Mouse (Mus musculus) lung, embryonic 15.5 days (tissue): ENCODE measurements around the gene Mrgprd. TPM values are rescaled to one million over a fixed set of nuclear protein-coding genes. Genes with fewer than 3 reads are reported as not detected.

ENCODE experiments used
- ATAC-seq: fragments of 200-750 bp; cut with Nextera tagmentation; 2 replicates; pipeline ENCODE4 v1.8.0; 2017; ENCODE audit warnings: moderate number of reproducible peaks, borderline replicate concordance; ENCODE audit not compliant: low FRiP score, low TSS enrichment; ENCODE audit errors: extremely low read depth
- H3K27ac ChIP-seq: fragments of 300-500 bp; sonication (generic); 2 replicates; pipeline ENCODE4 v1.5.1; 2015; ENCODE audit warnings: moderate library complexity, mild to moderate bottlenecking, inconsistent platforms
- H3K27me3 ChIP-seq: fragments of 300-500 bp; sonication (generic); 2 replicates; pipeline ENCODE4 v1.6.1; 2015; ENCODE audit warnings: inconsistent platforms
- H3K36me3 ChIP-seq: fragments of 300-500 bp; sonication (generic); 2 replicates; pipeline ENCODE4 v1.6.1; 2015; ENCODE audit warnings: inconsistent platforms
- H3K4me1 ChIP-seq: fragments of 300-500 bp; sonication (generic); 2 replicates; pipeline ENCODE4 v1.6.1; 2015; ENCODE audit warnings: inconsistent platforms
- H3K4me2 ChIP-seq: fragments of 300-500 bp; sonication (generic); 2 replicates; pipeline ENCODE4 v1.6.1; 2015; ENCODE audit warnings: inconsistent platforms, mild to moderate bottlenecking, moderate library complexity
- H3K4me3 ChIP-seq: fragments of 300-500 bp; sonication (generic); 2 replicates; pipeline ENCODE4 v1.5.1; 2015; ENCODE audit warnings: mild to moderate bottlenecking, inconsistent platforms
- H3K9ac ChIP-seq: fragments of 300-500 bp; sonication (generic); 2 replicates; pipeline ENCODE4 v1.6.1; 2015; ENCODE audit warnings: inconsistent platforms
- H3K9me3 ChIP-seq: fragments of 300-500 bp; sonication (generic); 2 replicates; pipeline ENCODE4 v1.6.1; 2016; ENCODE audit warnings: inconsistent platforms
- WGBS: fragments of 180-500 bp; shearing (Covaris S2); methylation state at CpG from one replicate; pipeline ENCODE4 v1.1.7; 2015; 5-methylcytosine and 5-hydroxymethylcytosine counted together
- polyA plus RNA-seq: library from polyadenylated mRNA; unstranded; fragments of >200 nt; fragmentation: Nextera tagmentation; extraction: Ambion mirVana; gene quantifications from 2 replicates; pipeline ENCODE4 v1.2.1, GENCODE M21; 2015

The Mrgprd gene
- polyA plus RNA-seq: not detected in 2 replicates

DNA sequence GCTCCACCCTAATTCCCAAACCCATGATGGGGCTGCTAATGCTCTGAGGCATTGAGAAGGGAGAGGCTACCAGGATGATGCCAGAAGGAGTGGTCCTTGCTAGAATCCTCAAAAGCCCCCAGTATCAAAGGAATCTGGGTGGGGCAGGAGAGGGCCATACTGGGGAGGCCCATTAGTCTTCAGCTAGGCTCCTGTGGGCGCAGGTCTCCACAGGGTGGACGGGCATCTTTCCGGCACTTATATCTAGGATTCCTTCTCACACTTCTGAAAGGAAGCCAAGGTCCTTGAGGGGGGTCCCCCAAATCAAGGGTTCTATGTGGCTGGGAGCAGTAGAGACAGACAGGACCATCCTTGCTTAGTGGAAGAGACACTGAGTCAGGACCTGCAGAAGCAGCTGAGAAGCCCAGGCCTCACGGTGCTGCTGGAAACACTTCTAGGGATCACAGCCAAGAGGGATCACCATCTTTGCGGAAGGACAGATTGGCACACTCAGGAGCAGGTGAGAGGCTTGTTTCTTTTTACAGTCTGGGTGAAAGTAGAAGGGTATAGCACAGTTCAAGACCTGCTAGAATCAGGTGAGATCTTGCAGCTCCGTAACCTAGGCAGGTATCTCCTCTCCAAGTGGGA is at the start of gene Mrgprd:
Mrgprd (plus strand) TSS at position 51 of the 627 bp plus-strand sequence.
- H3K4me2 ChIP-seq: no peak within 1 kb of the TSS
- H3K4me3 ChIP-seq: no peak within 1 kb of the TSS
- no peak for ATAC-seq
- no peak within 1 kb of the TSS for H3K9ac ChIP-seq
- H3K36me3 ChIP-seq: no peaks in the 10 kb centered on the region
- WGBS: 89% methylated on average over 6 of the region's 6 CpGs
- no peak within 1 kb of the TSS for H3K27ac ChIP-seq
- no peaks in the 10 kb centered on the region for H3K27me3 ChIP-seq
- H3K4me1 ChIP-seq: no peaks in the 10 kb centered on the region; the same call in 1 of the 2 replicates
- H3K9me3 ChIP-seq: no peaks in the 10 kb centered on the region

DNA sequence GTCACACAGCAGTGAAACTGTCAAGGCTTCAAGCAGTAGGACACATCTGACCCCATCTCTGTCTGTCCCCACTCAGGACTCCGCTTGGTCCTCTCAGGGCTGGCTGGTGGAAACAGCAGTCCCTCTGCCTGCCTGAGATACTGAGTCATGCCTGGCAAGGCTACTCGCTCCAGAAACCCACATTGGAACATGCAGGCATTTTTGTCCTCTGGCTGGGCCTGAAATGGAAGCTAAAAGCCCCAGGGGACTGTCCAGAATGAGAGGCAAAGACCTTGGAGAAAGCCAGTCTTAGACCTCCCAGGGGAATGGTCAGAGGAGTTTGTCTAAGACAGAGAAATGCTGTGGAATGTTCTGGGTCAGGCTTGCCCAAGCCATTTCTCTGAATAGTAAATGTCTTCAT is 48.6 kb upstream of the Mrgprd start:
- H3K4me2 ChIP-seq: no peak overlapping the region
- H3K4me1 ChIP-seq: no peaks in the 10 kb centered on the region
- no peak for ATAC-seq
- no peaks in the 10 kb centered on the region for H3K9me3 ChIP-seq
- H3K36me3 ChIP-seq: peaks cover 28% of the 10 kb centered on the region
- H3K27ac ChIP-seq: no peak overlapping the region
- H3K27me3 ChIP-seq: no peaks in the 10 kb centered on the region
- WGBS: 91% methylated on average over 2 of the region's 2 CpGs
- no peak overlapping the region for H3K4me3 ChIP-seq
- no peak overlapping the region for H3K9ac ChIP-seq

DNA sequence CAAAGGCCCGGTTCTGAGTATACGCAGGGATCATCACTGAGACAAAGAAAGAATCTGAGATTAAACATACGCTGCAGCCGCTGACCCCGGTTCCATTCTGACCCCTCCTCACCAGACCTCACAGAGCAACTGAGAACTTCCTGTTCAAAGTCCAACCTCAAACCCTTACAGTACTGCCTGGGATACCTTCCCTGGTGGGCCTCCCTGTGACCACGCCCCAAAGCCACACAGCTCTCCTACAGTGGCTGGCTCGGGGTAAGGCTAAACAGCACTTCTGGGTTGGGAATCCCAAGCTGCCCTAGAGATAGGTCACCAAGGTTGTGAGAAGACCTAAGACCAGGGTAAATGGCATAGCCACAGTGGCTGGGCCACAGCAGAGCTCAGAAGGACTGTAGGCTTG is 45.7 kb upstream of the Mrgprd start:
- H3K36me3 ChIP-seq: peaks cover 50% of the 10 kb centered on the region
- WGBS: 88% methylated on average over 7 of the region's 7 CpGs
- no peaks in the 10 kb centered on the region for H3K9me3 ChIP-seq

DNA sequence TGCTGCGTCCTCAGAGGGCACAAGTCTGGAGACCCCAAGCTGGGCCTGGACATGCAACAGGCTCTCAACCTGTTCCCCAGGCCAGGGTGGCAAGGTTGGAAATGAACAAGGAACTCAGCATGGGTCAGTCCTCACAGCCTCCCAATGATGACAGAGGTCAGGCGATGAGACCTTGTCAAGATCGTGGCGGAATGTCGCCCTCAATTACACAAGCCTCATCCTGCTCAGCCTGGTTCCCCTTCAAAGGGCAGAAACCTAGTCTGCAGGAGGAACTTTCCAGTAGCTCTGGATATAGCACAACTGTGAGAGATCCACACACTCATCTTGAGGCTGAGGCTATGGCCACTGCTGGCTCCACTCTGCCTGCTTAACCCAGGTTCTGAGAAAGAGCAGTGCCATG is 43.7 kb upstream of the Mrgprd start:
- H3K27me3 ChIP-seq: no peaks in the 10 kb centered on the region
- no peak overlapping the region for H3K4me2 ChIP-seq
- H3K9me3 ChIP-seq: no peaks in the 10 kb centered on the region
- no peak overlapping the region for H3K9ac ChIP-seq
- H3K27ac ChIP-seq: no peak overlapping the region
- no peaks in the 10 kb centered on the region for H3K4me1 ChIP-seq
- ATAC-seq: no peak
- WGBS: 89% methylated on average over 5 of the region's 5 CpGs
- H3K4me3 ChIP-seq: no peak overlapping the region
- peaks cover 64% of the 10 kb centered on the region for H3K36me3 ChIP-seq

More for the DNA sequence above, 45.7 kb upstream of the Mrgprd start:
- H3K9ac ChIP-seq: no peak overlapping the region
- no peaks in the 10 kb centered on the region for H3K27me3 ChIP-seq
- no peaks in the 10 kb centered on the region for H3K4me1 ChIP-seq
- no peak overlapping the region for H3K27ac ChIP-seq
- H3K4me2 ChIP-seq: no peak overlapping the region
- H3K4me3 ChIP-seq: no peak overlapping the region
- no peak for ATAC-seq

DNA sequence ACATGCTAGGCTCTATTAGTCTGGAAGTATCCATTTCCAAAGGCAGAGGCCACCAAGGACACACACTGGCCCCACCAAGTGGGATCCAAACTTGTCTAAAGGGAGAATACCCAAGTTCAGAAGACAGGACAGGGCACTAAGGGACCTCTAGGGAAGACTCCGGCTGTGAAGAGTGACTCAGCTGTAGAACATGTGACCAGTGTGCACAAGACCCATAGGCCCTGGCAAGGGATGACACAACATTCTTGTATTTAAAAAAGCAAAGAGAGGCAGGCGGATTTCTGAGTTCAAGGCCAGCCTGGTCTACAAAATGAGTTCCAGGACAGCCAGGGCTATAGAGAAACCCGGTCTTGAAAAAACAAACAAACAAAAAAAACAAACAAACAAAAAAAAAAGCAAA is 39.1 kb upstream of the Mrgprd start:
- H3K4me2 ChIP-seq: no peak overlapping the region
- peaks cover 55% of the 10 kb centered on the region for H3K36me3 ChIP-seq
- H3K9ac ChIP-seq: no peak overlapping the region
- no peak overlapping the region for H3K27ac ChIP-seq
- no peaks in the 10 kb centered on the region for H3K4me1 ChIP-seq
- H3K4me3 ChIP-seq: no peak overlapping the region
- WGBS: 80% methylated on average over 3 of the region's 3 CpGs
- no peaks in the 10 kb centered on the region for H3K9me3 ChIP-seq
- no peak for ATAC-seq
- no peaks in the 10 kb centered on the region for H3K27me3 ChIP-seq

DNA sequence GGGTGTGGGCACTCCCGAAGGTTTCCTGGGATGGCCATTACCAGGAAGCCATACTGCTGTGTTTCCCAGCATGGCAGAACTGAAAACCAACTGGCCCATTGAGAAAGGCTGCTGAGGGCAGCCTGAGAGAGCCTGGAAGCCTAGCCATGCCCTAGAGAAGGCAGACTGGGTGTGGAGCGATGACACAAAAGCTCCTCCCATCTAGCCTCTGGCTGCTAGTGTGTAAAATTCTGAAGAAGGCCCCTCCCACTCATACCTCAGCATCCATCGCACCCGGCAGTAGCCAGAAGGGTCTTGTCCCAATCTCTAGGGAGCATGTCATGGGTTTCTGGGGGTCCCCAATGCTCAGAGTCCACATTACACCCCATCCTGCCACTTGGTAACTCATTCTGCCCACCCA is 33.2 kb upstream of the Mrgprd start:
- Histone ChIP-seq H3K27me3 (no peaks in the 10 kb centered on the region), H3K4me3 (no peak overlapping the region), H3K4me1 (peaks cover 25% of the 10 kb centered on the region), H3K9me3 (no peaks in the 10 kb centered on the region), H3K4me2 (no peak overlapping the region), H3K36me3 (peaks cover 19% of the 10 kb centered on the region; the same call in 1 of the 2 replicates), H3K27ac (no peak overlapping the region), H3K9ac (no peak overlapping the region)
- WGBS: 71% methylated on average over 4 of the region's 4 CpGs
- no peak for ATAC-seq

DNA sequence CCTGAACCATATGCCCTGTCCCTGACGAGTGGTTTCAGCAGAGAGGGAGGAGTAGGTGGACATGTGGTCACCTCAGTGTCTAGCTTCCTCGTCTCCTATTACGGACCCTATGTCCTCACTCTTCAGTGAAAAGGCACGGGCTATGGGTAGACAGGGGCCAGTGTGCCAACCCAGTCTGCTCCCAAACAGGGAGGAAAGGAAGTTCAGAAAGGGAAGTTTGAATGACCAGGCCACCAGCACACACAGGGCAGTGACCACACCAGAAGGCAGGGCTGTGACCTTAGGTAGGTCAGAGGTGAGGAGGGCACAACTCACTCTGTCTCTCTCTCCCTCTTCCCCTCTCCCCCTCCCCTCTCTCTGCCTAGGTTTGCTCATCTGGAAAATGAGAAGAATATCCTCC is 31.6 kb upstream of the Mrgprd start:
- peak overlapping the region; percentile 52 for H3K4me3 ChIP-seq
- 53% methylated on average over 4 of the region's 4 CpGs for WGBS
- no peak for ATAC-seq
- peaks cover 19% of the 10 kb centered on the region; the same call in 1 of the 2 replicates for H3K36me3 ChIP-seq
- H3K27me3 ChIP-seq: no peaks in the 10 kb centered on the region
- peaks cover 25% of the 10 kb centered on the region for H3K4me1 ChIP-seq
- H3K4me2 ChIP-seq: peak overlapping the region; percentile 81
- H3K27ac ChIP-seq: no peak overlapping the region
- H3K9ac ChIP-seq: peak overlapping the region; percentile 64
- no peaks in the 10 kb centered on the region for H3K9me3 ChIP-seq

DNA sequence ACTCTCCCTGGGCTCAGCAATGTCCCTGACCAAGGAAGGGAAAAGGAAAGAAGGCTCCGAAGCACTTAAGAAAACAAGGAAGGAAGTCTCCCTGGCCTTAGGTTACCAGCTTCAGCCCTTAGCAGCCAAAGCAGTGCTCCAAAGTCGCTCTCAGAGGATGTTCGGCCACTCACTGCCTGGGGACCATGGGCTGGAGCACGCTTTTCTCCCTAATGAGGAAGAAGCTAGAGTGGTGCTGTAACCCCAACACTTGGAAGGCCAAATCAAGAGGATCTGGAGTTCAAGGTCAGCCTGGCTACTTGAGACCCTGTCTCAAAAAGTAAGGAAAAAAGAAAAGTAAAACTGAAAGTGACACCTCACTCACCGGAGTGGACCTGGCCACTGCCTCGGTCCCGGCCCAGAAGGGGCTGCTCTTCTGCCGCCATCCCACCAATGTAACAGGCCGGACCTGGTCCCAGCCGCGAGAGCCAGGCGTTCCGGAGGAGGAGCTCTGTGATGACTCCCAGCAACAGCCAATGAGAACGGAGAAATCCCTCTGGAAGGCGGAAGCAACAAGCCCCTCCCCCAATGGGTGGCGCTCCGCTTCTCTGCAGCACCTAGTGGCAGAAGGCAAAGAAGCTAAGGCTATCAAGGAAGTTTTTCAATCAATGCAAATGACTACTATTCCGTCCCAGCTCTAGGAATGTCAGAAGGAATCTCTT is 31.0 kb upstream of the Mrgprd start, which contains the start of gene Tpcn2:
Tpcn2 (minus strand) TSS at position 525 of the 701 bp plus-strand sequence.
- H3K36me3 ChIP-seq: peaks cover 15% of the 10 kb centered on the region; the same call in 1 of the 2 replicates
- peaks cover 25% of the 10 kb centered on the region for H3K4me1 ChIP-seq
- peak within 1 kb of the TSS; percentile 81 for H3K4me2 ChIP-seq
- ATAC-seq: peak; percentile 92
- peak within 1 kb of the TSS; percentile 52 for H3K4me3 ChIP-seq
- peak within 1 kb of the TSS; percentile 64 for H3K27ac ChIP-seq
- H3K27me3 ChIP-seq: no peaks in the 10 kb centered on the region
- no peaks in the 10 kb centered on the region for H3K9me3 ChIP-seq
- peak within 1 kb of the TSS; percentile 64 for H3K9ac ChIP-seq
- WGBS: 1% methylated on average over 18 of the region's 18 CpGs

DNA sequence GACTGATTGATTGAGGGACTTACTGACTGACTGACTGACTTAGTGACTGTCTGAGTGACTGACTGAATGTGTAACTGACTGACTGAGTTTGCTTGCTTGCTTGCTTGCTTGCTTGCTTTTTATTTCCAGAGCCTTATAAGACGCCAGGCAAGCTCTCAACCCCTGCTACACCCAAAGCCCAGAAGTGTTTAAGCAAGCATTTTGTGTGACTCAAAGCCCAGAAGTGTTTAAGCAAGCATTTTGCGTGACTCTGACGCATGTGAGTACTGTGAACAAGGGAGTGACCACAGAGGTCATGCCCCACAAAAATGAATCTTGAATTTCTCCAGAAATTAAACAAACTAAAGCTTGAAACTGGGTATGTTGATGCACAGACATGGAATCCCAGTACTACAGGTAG is 30.3 kb upstream of the Mrgprd start:
- 34% methylated on average over 3 of the region's 3 CpGs for WGBS
- Histone ChIP-seq H3K9ac (no peak overlapping the region), H3K4me1 (peaks cover 25% of the 10 kb centered on the region), H3K27ac (peak overlapping the region; percentile 64), H3K9me3 (no peaks in the 10 kb centered on the region), H3K27me3 (no peaks in the 10 kb centered on the region), H3K4me2 (peak overlapping the region; percentile 81), H3K4me3 (peak overlapping the region; percentile 52), H3K36me3 (peaks cover 9% of the 10 kb centered on the region; the same call in 1 of the 2 replicates)
- peak; percentile 25; the same call in 1 of the 2 replicates for ATAC-seq

DNA sequence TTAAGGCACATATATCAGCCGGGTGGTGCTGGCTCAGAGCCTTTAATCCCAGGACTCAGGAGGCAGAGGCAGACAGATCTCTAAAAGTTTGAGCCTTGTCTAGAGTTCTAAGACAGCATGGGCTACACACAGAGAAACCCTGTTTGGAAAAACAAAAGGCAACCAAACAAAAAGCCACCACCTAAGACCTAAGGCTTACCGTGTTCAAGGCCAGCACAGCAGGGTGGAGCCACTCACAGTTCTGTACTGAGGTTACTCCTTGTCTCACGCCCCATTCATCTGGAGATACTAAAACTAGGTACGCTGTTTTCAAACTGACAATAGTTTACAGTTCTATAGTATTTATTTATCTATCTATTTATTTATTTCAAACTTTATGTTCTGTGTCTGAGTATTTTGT is 29.2 kb upstream of the Mrgprd start:
- Histone ChIP-seq H3K4me1 (peaks cover 30% of the 10 kb centered on the region), H3K36me3 (no peaks in the 10 kb centered on the region), H3K27ac (no peak overlapping the region), H3K9me3 (no peaks in the 10 kb centered on the region), H3K4me2 (no peak overlapping the region), H3K27me3 (no peaks in the 10 kb centered on the region), H3K4me3 (no peak overlapping the region), H3K9ac (no peak overlapping the region)
- ATAC-seq: no peak
- 76% methylated on average over 4 of the region's 4 CpGs for WGBS

DNA sequence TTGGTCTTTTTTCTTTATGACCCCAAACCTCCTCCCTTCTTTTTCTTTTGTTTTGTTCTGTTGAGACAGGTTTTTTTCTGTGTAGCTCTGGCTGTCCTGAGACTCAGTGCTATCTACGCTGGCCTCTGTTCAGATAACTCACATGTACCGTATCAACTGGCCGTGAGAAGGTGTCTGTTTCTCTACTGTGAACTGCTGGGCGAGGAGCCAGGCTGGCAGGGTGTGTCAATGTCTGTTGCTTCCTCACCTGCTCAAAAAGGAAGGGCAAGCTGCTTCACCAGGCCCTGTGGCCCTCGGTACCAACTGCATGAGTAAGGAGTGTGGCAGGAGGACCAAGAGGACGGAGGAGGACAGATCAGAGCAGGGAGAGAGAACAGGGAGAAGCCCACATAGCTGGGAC is 27.2 kb upstream of the Mrgprd start:
- ATAC-seq: no peak
- no peaks in the 10 kb centered on the region for H3K36me3 ChIP-seq
- no peak overlapping the region for H3K9ac ChIP-seq
- 69% methylated on average over 6 of the region's 6 CpGs for WGBS
- no peak overlapping the region for H3K4me3 ChIP-seq
- no peak overlapping the region for H3K27ac ChIP-seq
- H3K4me2 ChIP-seq: no peak overlapping the region
- no peaks in the 10 kb centered on the region for H3K9me3 ChIP-seq
- peaks cover 14% of the 10 kb centered on the region for H3K4me1 ChIP-seq
- H3K27me3 ChIP-seq: no peaks in the 10 kb centered on the region

DNA sequence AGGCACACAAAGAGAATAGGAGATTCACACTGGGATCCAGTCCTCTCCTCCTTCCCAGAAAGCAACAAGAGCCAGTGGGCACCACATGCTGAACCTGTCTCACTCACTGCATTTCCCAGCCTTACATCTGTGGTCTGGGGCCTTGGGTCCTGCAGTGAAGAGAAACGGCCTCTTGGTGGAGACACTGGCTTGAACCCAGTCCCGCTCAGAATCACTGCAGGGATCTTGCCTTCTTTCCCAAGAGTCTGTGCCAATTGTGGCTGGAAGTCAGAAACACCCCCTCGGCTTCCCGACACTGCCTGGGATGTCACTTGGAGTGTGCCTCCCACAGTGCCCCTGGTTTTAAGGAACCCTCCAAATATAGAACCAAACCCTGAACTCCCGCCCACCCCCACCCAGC is 25.3 kb upstream of the Mrgprd start:
- Histone ChIP-seq H3K4me3 (no peak overlapping the region), H3K9me3 (no peaks in the 10 kb centered on the region), H3K36me3 (no peaks in the 10 kb centered on the region), H3K9ac (no peak overlapping the region), H3K4me2 (no peak overlapping the region), H3K4me1 (peaks cover 5% of the 10 kb centered on the region), H3K27me3 (no peaks in the 10 kb centered on the region), H3K27ac (no peak overlapping the region)
- WGBS: 33% methylated on average over 5 of the region's 5 CpGs
- ATAC-seq: peak; percentile 62; the same call in 1 of the 2 replicates
